Mouse (Mus musculus): ENCODE measurements around the gene Cdk19. TPM values are rescaled to one million over a fixed set of nuclear protein-coding genes. Genes with fewer than 3 reads are reported as not detected.
"Not testable (repeated sequence)": the region's sequence is repeated elsewhere in the genome, so short reads cannot be mapped to it uniquely, and the experiment has no call there.

Cdk19 gene
- polyA plus RNA-seq, 1 experiment from 2014 or later = 7.0 TPM

DNA sequence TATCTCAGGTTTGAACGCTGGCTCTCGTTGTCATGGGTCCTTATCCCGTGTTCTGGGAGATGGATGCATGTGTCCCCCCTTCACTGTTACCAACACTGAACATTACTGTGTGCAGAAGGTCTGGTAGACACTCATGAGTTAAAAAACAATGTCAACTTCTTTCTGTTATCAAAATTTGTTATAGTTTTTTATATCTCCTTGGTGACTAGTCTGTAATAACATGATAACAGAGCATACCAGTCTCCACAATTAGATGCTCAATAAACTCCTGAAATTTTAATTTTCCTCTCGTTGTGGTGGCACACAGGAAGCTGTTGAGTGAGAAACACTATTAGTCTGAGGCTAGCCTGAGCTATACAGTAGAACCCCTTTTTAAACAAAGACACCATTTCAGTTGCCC is 159.1 kb downstream of the Cdk19 start:
- no peak overlapping the region for H3K4me2 ChIP-seq (ENCODE audit: low read depth, low read length)
- H3K27ac ChIP-seq (ENCODE audit: low read length) = no peak overlapping the region
- peaks cover 7% of the 10 kb centered on the region; the same call in 1 of the 2 replicates for H3K4me1 ChIP-seq (ENCODE audit: control insufficient read depth, insufficient read depth, low read length)
- H3K27me3 ChIP-seq (ENCODE audit: control insufficient read depth, insufficient read depth, low read length) = no peaks in the 10 kb centered on the region
- H3K36me3 ChIP-seq (ENCODE audit: control insufficient read depth, insufficient read depth) = no peaks in the 10 kb centered on the region
- no peak for ATAC-seq (replicated peaks; ENCODE audit: extremely low read depth, insufficient read depth, low FRiP score)
- 87% methylated on average over 4 of the region's 4 CpGs for WGBS
- H3K4me3 ChIP-seq (ENCODE audit: low read length) = no peak overlapping the region
- no peak overlapping the region for H3K9ac ChIP-seq (ENCODE audit: low read length)
- H3K9me3 ChIP-seq (replicated peaks; ENCODE audit: control insufficient read depth, low read length) = no peaks in the 10 kb centered on the region

DNA sequence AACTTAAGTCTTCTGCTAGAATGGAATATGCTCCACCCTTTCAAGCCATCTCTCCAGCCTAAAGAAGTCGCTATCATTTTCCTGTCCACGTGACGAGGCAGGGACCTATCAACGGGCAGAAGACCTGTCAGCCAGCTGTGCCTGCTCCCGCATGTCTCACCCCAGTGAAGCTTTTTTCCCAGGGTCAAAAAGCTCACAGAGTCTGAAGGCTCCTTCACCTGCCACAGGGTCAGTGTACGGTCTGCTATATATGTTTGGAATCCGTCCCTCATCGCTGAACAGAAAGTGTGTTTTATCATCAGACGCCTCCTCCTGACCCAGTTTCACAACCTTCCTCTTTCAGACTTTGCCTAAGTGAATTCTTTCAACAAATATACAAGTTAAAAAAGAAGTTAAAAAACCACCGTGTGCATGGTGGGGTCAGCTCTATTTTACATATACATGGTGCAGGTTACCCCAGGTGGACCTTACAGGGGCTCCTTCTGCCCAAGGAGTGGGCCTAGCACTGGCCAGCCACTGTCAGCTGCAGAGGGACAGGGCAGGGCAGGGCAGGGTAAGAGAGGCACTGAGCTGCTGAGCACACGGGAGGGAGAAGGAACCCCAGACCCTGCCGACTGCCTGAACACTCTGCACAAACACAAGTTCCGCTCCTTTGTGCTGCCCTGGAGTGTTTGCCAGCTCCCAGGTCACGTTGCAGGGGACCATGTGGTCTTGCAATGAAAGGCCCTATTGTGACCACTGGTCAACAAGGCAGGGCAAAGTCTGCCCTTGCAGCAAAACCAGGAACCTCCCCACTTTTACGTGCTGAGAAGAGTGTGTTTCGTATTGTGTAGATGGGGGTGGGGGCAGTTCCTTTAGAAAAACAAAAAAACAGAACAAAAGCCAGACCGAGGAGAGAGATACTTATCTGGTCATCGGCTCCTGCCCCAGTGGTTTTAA is 160.2 kb downstream of the Cdk19 start:
- Histone ChIP-seq H3K36me3 (ENCODE audit: control insufficient read depth, insufficient read depth) (no peaks in the 10 kb centered on the region), H3K4me1 (ENCODE audit: control insufficient read depth, insufficient read depth, low read length) (peaks cover 7% of the 10 kb centered on the region; the same call in 1 of the 2 replicates), H3K9me3 (replicated peaks; ENCODE audit: control insufficient read depth, low read length) (no peaks in the 10 kb centered on the region), H3K4me2 (ENCODE audit: low read depth, low read length) (peak overlapping the region; percentile 21), H3K9ac (ENCODE audit: low read length) (no peak overlapping the region), H3K27ac (ENCODE audit: low read length) (peak overlapping the region; percentile 58; the same call in 1 of the 2 replicates), H3K27me3 (ENCODE audit: control insufficient read depth, insufficient read depth, low read length) (no peaks in the 10 kb centered on the region), H3K4me3 (ENCODE audit: low read length) (no peak overlapping the region)
- WGBS = 37% methylated on average over 18 of the region's 18 CpGs
- ATAC-seq (replicated peaks; ENCODE audit: extremely low read depth, insufficient read depth, low FRiP score) = peak; percentile 37; the same call in 1 of the 2 replicates

DNA sequence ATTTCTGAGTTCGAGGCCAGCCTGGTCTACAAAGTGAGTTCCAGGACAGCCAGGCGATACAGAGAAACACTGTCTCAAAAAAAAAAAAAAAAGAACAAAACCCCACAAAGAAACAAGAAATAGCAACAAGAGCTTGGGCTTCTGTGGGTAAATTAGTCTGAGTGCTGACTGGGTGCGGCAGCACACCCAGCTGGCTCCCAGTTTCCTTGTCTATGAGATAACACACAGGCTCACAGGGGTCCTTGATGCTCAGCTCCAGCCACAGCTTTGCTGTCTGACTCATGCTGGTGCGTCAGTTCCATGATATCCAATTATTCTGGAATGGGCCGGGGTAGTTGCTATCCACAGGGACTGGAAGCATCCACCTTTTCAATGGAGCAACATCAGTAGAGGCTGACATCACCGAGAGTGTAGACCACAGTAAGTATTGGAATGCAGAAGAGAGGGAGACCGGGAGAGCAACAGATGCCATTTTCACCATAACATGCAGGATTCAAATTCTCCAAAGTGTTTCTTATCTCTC is 161.4 kb downstream of the Cdk19 start:
- Histone ChIP-seq H3K27ac (ENCODE audit: low read length) (no peak overlapping the region), H3K9me3 (replicated peaks; ENCODE audit: control insufficient read depth, low read length) (no peaks in the 10 kb centered on the region), H3K4me3 (ENCODE audit: low read length) (no peak overlapping the region), H3K4me2 (ENCODE audit: low read depth, low read length) (no peak overlapping the region), H3K9ac (ENCODE audit: low read length) (no peak overlapping the region), H3K36me3 (ENCODE audit: control insufficient read depth, insufficient read depth) (no peaks in the 10 kb centered on the region), H3K27me3 (ENCODE audit: control insufficient read depth, insufficient read depth, low read length) (no peaks in the 10 kb centered on the region), H3K4me1 (ENCODE audit: control insufficient read depth, insufficient read depth, low read length) (peaks cover 7% of the 10 kb centered on the region; the same call in 1 of the 2 replicates)
- ATAC-seq (replicated peaks; ENCODE audit: extremely low read depth, insufficient read depth, low FRiP score) = no peak
- 64% methylated on average over 7 of the region's 7 CpGs for WGBS

DNA sequence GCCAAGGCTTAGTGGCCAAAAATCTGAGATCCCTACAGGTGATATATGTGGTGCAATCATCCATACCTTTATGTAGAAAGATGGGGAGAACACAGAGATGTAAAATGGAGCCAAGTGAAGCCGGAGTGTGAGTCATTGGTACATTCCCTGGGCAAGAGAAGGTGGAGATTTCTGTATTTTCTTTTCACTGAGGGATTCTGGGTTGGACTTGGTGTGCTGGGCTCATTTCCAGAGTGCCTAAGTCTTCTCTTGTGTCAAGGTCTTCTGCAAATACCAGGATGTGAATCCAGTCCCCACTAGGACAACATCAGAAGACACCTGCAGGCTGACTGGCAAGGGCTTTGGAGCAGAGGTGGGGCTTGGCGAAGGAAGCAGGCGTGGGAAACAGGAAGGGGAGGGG is 163.4 kb downstream of the Cdk19 start:
- WGBS = 81% methylated on average over 2 of the region's 3 CpGs
- no peak for ATAC-seq (replicated peaks; ENCODE audit: extremely low read depth, insufficient read depth, low FRiP score)

DNA sequence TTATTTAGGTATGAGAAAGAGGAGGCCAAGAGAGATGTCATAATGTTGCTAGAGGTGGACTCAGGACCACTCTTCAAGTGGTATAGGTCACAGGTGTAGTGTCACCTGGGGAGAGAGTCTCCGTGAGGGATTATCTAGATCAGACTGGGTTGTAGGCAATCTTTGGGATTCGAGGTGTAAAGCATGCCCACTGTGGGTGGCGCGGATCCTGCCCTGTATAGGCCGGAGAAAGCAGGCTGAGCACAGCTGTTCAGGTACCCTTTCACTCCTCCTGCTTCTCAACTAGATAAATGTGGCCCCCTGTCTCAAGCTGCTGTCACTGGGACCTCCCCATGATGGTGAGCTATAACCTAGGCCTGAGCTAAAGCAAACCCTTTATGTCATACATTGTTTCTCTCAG is 171.0 kb downstream of the Cdk19 start:
- Histone ChIP-seq H3K36me3 (ENCODE audit: control insufficient read depth, insufficient read depth) (no peaks in the 10 kb centered on the region), H3K4me2 (ENCODE audit: low read depth, low read length) (no peak overlapping the region), H3K4me3 (ENCODE audit: low read length) (no peak overlapping the region), H3K27me3 (ENCODE audit: control insufficient read depth, insufficient read depth, low read length) (no peaks in the 10 kb centered on the region), H3K9ac (ENCODE audit: low read length) (no peak overlapping the region), H3K4me1 (ENCODE audit: control insufficient read depth, insufficient read depth, low read length) (no peaks in the 10 kb centered on the region), H3K9me3 (replicated peaks; ENCODE audit: control insufficient read depth, low read length) (no peaks in the 10 kb centered on the region), H3K27ac (ENCODE audit: low read length) (no peak overlapping the region)
- 89% methylated on average over 5 of the region's 5 CpGs for WGBS
- no peak for ATAC-seq (replicated peaks; ENCODE audit: extremely low read depth, insufficient read depth, low FRiP score)

More for the DNA sequence above, 163.4 kb downstream of the Cdk19 start:
- Histone ChIP-seq H3K4me2 (ENCODE audit: low read depth, low read length) (no peak overlapping the region), H3K27me3 (ENCODE audit: control insufficient read depth, insufficient read depth, low read length) (no peaks in the 10 kb centered on the region), H3K4me3 (ENCODE audit: low read length) (no peak overlapping the region), H3K9me3 (replicated peaks; ENCODE audit: control insufficient read depth, low read length) (no peaks in the 10 kb centered on the region), H3K27ac (ENCODE audit: low read length) (no peak overlapping the region), H3K36me3 (ENCODE audit: control insufficient read depth, insufficient read depth) (no peaks in the 10 kb centered on the region), H3K4me1 (ENCODE audit: control insufficient read depth, insufficient read depth, low read length) (no peaks in the 10 kb centered on the region), H3K9ac (ENCODE audit: low read length) (no peak overlapping the region)

DNA sequence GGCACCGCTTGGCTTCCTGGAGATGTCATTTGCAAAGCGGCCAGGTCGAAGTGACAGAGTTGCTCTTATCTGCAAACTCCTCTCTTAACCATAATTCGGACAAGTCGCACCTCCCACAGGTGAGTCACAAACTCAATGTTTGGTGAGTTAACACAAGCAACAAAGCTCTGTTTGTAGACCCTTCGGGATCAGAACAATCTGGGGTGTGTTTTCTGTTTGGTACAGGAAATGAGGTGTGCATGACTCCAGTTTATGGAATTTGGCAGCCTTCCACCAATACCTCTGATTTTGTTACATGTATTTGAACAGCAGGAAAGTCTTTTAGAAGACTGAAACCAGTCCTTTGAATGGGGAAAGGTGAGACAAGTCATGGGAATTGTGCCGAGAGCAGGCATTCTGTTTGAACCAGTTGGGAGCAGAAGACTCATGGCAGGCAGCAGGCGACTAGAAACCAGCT is 171.9 kb downstream of the Cdk19 start:
- Histone ChIP-seq H3K36me3 (ENCODE audit: control insufficient read depth, insufficient read depth) (no peaks in the 10 kb centered on the region), H3K4me2 (ENCODE audit: low read depth, low read length) (no peak overlapping the region), H3K27ac (ENCODE audit: low read length) (no peak overlapping the region), H3K9me3 (replicated peaks; ENCODE audit: control insufficient read depth, low read length) (no peaks in the 10 kb centered on the region), H3K9ac (ENCODE audit: low read length) (no peak overlapping the region), H3K4me1 (ENCODE audit: control insufficient read depth, insufficient read depth, low read length) (no peaks in the 10 kb centered on the region; the same call in 1 of the 2 replicates), H3K4me3 (ENCODE audit: low read length) (no peak overlapping the region), H3K27me3 (ENCODE audit: control insufficient read depth, insufficient read depth, low read length) (no peaks in the 10 kb centered on the region)
- WGBS = 77% methylated on average over 8 of the region's 8 CpGs
- ATAC-seq (replicated peaks; ENCODE audit: extremely low read depth, insufficient read depth, low FRiP score) = no peak

DNA sequence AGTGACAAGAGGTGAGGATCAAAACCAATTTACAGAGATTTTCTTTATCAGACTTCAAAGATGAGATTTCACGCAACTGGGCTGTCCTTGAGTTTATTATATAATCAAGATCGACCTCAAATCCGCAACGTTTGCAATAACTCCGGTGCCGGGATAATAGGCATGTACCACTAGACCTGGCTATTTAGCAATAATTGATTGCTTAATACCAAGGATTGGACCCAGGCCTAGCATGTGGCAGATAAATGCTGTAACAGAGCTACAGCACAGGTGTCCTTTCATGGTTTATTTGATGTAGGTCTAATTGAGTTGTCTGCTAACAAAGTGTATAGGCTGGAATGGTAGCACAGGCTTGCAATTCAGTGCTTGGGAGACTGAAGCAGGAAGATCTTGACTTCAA is 172.8 kb downstream of the Cdk19 start:
- Histone ChIP-seq H3K9me3 (replicated peaks; ENCODE audit: control insufficient read depth, low read length) (no peaks in the 10 kb centered on the region), H3K4me1 (ENCODE audit: control insufficient read depth, insufficient read depth, low read length) (no peaks in the 10 kb centered on the region; the same call in 1 of the 2 replicates), H3K4me2 (ENCODE audit: low read depth, low read length) (no peak overlapping the region), H3K36me3 (ENCODE audit: control insufficient read depth, insufficient read depth) (no peaks in the 10 kb centered on the region), H3K9ac (ENCODE audit: low read length) (no peak overlapping the region), H3K4me3 (ENCODE audit: low read length) (no peak overlapping the region), H3K27ac (ENCODE audit: low read length) (no peak overlapping the region), H3K27me3 (ENCODE audit: control insufficient read depth, insufficient read depth, low read length) (no peaks in the 10 kb centered on the region)
- no peak for ATAC-seq (replicated peaks; ENCODE audit: extremely low read depth, insufficient read depth, low FRiP score)
- WGBS = 86% methylated on average over 6 of the region's 6 CpGs

DNA sequence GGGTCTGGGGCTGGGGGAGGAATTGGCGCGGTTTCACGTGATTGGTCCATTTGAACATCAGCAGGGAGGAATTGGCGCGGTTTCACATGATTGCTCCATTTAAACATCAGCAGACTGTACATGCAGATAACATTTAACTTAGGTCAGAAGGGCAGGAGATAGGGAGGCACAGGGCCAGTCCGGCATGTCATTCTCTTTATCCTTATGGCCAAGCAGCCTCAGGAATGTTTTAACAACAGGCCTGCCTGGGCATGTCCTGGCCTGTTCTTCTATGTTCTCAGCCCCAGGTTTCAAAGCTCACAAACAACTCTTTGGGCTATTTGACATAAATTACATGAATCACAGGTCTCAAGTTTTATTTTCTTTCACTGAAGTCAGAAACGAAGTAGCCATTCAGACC is 173.6 kb downstream of the Cdk19 start:
- 90% methylated on average over 7 of the region's 7 CpGs for WGBS
- H3K36me3 ChIP-seq (ENCODE audit: control insufficient read depth, insufficient read depth); H3K4me1 ChIP-seq (ENCODE audit: control insufficient read depth, insufficient read depth, low read length); ATAC-seq (replicated peaks; ENCODE audit: extremely low read depth, insufficient read depth, low FRiP score); H3K27ac ChIP-seq (ENCODE audit: low read length); H3K4me3 ChIP-seq (ENCODE audit: low read length); H3K4me2 ChIP-seq (ENCODE audit: low read depth, low read length); H3K27me3 ChIP-seq (ENCODE audit: control insufficient read depth, insufficient read depth, low read length); H3K9me3 ChIP-seq (replicated peaks; ENCODE audit: control insufficient read depth, low read length); H3K9ac ChIP-seq (ENCODE audit: low read length): not testable (repeated sequence)

DNA sequence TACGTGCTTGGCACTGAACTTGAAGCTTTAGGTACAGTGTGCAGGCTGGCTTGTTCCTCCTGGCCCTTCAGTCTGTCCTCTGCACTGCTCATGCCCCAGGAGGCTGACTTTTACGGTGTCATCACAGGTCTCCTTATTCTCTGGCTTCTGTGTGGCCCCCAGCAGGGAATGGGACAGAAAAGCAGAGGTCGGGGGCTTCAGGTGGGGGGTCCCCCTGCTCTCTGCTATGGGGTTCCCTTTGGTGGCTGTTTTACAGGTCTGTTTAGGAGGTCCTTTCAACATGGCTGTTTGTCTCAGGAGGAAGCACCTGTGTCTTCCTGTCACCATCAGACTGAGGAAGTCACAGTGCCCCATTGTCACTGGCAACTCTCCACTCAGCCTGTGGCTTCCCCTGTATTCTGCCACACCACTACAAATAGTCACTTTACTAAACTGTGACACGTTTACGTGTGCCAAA is 175.9 kb downstream of the Cdk19 start:
- 78% methylated on average over 5 of the region's 5 CpGs for WGBS
- no peaks in the 10 kb centered on the region for H3K36me3 ChIP-seq (ENCODE audit: control insufficient read depth, insufficient read depth)
- ATAC-seq (replicated peaks; ENCODE audit: extremely low read depth, insufficient read depth, low FRiP score) = peak; percentile 58
- no peaks in the 10 kb centered on the region for H3K9me3 ChIP-seq (replicated peaks; ENCODE audit: control insufficient read depth, low read length)
- H3K4me1 ChIP-seq (ENCODE audit: control insufficient read depth, insufficient read depth, low read length) = no peaks in the 10 kb centered on the region; the same call in 1 of the 2 replicates
- H3K27ac ChIP-seq (ENCODE audit: low read length) = peak overlapping the region; percentile 20; the same call in 1 of the 2 replicates
- H3K9ac ChIP-seq (ENCODE audit: low read length) = no peak overlapping the region
- no peak overlapping the region for H3K4me3 ChIP-seq (ENCODE audit: low read length)
- H3K4me2 ChIP-seq (ENCODE audit: low read depth, low read length) = no peak overlapping the region
- H3K27me3 ChIP-seq (ENCODE audit: control insufficient read depth, insufficient read depth, low read length) = no peaks in the 10 kb centered on the region

Measured in heart, embryonic 16.5 days (tissue).